Mouse (Mus musculus) frontal cortex, postnatal 14 days (tissue): ENCODE results near the gene Slc30a1.

Source experiments
- DNase-seq, 2 experiments: peaks; one replicate each; pipeline ENCODE4 v3.0.0; 2022; ENCODE audit warnings: low spot score in 2 of 2

Gene Slc30a1

DNA sequence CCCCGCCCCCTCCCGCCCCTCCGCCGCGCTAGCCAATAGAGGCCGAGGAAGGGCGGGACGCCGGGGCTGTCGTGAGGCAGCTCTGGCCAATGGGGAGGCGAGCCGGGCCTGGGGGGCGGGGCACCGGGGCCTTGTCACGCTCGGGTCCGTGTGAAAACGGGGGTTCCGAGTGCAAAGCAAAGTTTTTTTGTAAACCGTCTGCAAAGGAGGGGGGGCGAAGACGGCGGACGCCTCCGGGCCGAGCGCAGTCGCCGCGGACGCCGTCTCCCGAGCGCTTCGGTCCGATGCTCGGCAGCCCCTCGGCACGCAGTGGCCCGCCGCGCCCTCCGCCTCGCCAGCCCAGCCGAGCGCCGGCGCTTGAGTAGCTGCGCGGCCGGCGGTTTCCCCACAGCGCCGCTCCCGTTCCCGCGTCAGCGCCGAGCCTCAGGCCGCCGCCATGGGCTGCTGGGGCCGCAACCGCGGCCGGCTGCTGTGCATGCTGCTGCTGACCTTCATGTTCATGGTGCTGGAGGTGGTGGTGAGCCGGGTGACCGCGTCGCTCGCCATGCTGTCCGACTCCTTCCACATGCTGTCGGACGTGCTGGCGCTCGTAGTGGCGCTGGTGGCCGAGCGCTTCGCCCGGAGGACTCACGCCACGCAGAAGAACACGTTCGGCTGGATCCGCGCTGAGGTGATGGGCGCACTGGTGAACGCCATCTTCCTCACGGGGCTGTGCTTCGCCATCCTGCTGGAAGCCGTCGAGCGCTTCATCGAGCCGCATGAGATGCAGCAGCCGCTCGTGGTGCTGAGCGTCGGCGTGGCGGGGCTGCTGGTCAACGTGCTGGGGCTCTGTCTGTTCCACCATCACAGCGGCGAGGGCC is at the start of gene Slc30a1:
Gene Slc30a1, plus strand, starts transcription at position 197 of the 860 bp plus-strand sequence.
- peak; percentile 97 to 99 for DNase-seq

DNA sequence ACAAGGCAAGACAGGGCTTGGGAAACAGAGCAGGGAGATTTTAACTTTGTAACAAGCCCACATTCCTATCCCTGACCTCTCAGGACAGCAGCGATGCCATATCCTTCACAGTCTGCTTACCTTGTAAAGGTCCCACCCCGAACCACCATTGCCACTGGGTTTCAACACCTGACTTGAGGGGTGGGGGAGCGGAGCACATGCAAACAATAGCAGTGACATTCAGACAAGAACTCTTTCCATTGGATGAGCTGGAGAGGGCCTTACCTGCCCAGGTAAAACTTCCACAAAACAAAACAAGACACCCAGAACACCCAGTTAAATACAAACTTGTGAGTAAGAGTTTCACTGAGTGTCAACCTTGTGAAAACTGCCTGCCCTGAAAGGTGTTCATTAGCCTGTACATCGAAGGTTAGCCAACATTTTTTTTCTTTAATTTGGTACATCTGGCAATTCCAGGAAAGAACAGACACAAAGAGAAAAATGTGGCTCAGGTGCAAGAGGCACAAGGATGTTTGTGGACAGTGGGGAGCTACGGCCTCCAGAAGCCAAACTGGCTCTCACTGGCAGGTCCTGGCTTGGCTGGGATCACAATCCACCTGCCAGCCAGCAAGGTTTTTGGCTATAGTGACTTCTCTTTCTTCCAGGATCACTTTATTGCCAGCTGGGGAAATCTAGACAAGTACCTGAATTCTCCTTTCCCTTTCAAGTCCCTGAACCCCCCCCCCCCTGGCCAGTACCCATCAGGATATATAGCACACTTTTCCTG is 49.5 kb upstream of the Slc30a1 start:
- DNase-seq: no peak

DNA sequence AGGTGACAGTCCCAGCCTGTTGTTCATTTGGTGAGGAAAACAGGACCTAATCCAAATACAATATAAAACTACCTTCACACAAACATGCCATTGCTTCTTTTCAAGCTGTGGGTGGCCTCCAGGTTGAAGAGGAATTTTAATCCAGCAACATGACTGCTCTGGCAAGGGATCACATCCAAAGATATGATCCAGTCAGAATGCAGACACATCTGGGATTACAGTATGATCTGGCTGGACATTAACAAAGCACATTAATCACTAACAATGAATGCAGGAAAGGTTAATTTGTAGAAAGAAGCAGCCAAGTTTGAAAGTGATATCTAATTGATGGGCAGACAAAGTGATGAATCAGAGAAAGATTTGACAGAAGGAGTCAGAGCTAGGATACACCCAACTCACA is 48.4 kb upstream of the Slc30a1 start:
- no peak for DNase-seq

DNA sequence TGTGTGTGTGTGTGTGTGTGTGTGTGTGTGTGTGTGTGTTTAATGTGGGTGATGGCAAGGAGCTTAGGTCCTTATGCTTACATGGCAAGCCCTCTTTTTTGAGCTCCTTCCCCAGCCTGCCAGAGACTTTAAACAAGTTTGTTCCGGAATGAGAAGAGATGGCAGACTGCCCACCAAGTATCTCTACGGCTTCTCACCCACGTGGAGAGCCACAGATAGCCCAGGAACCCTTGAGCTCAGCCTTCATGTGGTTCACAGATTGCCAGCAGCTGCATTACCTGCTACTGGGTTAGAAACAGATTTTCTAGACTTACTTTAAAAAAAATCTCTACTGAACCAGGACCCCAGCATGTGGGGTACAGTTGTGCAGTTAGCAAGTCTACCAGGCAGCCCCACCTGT is 46.7 kb upstream of the Slc30a1 start:
- no peak for DNase-seq

DNA sequence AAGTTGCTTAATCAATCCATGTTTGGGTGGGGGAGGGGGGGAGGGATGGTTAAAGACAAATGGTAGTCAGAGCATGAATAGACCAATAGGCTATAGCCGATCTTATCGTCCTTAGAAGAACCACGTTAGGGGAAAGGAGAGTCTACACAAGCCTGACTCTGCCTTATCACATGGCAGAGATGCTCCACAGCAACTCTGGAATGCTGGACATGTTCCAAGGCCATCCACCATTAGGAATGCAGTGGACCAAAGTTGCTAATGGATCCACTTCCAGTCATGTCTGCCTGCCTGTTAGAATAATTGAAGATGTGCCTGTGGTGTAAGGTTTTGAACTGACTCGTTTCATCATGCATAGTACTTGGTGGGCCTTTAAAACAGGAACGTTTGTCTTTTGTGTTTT is 45.3 kb upstream of the Slc30a1 start:
- no peak for DNase-seq

DNA sequence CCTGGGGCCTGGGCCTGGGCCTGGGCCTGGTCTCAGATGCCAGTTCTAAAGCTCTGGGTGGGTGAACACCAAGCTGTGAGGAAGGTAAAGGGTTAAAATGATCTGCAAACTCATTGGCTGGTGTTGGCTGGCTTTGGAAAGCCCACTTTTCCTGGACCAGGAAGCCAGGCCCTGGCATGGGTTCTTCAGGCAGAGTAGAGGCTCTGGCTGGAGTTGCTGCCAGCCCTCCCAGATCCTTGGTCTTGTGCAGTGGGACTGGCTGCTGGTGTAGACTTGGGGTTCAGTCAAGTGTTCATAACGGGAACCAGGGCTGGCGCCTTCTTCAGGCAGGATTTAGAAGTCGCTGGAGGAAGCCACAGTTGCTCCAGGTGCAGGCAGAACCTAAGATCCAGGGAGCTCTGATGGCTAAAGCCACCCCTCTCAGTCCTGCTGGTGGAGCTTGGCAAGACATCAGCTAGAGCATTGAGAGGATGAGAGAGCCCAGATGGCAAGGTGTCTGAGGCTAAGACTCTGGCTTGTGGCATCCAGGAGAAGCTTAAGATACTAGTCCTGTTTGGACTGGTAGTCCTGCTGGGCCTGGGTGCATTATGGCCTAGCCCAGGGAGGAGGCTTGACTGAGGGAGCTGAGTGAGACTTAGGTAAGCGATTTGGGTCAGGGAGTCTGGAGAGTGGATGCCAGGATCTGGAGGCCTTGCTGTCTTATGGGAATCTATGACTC is 42.6 kb upstream of the Slc30a1 start:
- DNase-seq: no peak

DNA sequence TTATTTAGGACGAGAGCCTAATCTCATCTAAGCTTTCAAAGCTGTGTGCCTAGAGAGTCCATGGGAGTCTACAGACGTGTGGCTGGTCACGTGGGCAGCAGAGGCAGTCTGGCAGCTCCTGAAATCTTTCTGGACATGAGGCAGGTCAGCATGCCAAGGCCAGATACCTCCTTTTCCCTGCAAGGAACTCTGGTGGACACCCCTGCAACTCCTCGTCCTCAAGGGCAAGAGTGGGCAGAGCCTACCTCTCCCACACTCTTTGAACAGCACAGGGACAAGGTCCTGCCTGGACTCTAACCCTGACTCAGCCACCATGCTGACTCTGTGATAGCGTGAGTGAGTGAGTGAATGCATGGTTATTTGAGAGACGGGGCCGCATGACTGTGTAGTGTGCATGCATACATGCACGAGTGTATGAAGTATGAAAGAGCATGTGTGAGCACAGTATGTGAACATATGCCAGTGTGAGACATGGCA is 42.0 kb upstream of the Slc30a1 start:
- DNase-seq: no peak

DNA sequence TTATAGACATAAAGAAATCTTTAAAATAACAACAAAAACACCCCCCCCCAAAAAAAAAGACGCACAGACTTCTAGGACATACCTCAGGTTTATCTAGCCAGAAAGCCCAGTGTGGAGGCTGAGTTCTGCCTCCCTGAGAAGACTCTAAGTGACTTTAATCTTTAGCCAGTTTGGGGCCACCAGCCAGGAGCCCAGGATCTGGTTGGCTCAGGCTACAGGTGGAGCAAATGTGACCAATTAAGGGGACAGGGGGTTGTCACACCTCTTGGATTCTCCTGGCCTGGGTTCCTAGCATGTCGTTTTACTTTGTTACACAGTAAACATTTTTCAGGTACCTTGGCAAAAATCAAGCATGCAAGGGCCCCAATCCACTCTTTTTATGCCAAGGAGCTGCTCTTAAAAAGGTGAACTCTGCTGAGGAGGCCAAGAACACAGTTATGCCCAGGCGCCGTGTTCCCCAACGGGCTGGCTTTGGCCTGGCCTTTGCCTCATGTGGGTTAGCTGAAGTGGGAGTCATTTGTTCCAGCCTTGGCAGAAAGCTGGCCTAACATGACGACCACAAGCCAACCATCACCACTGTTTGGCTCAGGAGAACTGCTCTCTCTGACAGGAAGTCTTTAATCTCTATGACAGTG is 34.4 kb upstream of the Slc30a1 start:
- DNase-seq: no peak

DNA sequence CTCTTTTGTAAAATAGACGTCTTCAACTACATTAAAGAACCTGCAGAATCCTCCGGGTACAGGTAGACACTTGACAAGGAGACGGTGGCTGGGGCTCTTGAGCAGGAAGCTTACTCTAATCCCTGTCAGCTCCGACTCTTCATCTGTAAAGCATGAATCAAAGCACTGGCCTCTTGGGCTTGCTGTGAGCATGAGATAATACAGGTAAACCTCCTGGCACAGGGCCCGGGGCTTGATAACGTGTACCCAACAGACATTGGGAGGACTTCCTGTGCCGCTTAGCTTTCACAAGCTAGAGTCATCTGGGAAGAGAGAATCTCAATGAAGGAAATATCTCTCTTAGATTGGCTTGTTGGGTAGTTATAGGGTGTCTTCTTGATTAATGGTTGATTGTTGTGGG is 31.6 kb upstream of the Slc30a1 start:
- no peak for DNase-seq

DNA sequence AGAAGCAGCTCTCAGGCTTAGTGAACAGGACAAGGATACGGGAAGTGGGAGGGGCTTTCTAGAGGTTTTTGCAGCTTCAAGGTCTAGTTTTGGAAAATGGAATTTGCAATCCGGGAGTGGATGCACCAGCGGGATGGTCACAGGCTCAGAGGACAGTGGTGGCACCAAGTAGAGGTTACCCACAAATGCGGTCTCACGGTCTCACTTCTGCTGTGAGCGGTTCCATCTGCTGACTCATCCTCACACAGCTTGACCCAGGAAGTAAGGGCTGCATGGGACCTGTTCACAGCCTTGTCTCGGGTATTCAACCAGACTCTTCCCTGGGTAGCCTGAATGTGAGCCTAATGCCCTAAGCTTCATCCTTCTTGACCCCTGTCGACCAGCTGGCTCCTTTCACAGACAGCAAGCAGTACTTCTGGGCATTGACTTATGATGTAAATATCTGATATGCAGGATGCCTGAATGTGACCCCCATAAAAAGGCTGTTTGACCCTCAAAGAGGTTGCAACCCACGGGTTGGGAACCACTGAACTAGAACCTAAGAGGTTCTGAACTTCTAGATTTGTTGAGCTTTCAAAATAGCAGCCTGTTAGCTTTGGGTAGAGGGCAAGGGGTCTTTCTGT is 30.8 kb upstream of the Slc30a1 start:
- no peak for DNase-seq

DNA sequence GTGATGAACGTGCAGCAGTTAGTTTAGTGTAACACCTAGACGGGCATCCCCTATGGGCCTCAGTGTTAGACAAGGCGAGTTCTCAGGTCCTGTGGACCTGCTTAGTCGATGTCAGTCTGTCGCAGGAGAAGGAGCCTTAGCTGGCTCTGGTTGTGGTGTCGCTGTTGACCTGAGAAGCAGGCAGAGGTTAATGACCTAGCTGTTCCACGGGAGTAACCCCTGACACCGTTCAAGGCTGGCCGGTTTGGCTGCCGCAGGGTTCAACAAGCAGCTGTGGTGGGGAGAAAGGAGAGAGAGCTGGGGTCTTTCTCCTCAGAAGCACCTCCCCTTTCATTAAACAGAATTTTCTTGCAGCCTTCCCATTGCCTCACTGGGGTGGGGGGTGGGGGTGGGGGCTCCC is 28.9 kb upstream of the Slc30a1 start:
- no peak for DNase-seq

DNA sequence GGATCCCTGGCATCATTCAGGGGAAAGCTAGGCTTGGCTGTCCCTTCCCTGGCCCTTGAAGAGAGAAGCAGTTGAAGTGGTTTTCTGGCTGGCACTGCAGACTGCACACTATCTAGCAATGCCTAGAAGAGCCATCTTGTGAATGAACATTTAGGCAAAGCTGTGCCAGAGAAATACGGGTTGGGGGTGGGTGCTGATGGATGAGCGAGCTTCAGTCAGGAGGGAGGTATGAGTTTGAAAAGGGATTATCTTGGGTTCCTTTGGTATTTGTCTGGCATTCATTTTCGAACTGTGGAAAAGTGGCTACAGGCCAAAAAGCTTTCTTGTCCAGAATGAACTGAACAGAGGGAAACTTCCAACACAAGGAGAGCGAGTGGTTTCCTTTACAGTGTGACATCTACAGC is 28.0 kb upstream of the Slc30a1 start:
- no peak for DNase-seq

DNA sequence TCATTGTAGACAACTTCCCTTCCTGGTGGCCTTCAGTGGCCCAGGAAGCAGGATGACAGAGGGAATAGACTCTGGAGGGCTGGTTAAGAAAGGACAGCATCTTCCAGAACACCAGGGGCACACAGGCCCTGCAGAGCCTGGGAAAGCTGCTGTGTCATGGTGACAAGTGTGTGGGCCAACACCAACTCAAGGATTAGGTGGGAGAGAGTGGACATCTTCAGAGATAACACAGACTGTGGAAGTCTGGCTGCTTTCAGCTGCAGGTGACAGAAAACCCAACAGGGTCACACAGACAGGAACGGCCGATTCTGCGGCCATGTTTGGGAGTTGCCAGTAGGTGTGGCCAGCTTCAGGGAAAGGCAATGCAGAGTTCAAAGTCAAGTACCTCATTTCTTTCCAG is 26.3 kb upstream of the Slc30a1 start:
- DNase-seq: no peak

DNA sequence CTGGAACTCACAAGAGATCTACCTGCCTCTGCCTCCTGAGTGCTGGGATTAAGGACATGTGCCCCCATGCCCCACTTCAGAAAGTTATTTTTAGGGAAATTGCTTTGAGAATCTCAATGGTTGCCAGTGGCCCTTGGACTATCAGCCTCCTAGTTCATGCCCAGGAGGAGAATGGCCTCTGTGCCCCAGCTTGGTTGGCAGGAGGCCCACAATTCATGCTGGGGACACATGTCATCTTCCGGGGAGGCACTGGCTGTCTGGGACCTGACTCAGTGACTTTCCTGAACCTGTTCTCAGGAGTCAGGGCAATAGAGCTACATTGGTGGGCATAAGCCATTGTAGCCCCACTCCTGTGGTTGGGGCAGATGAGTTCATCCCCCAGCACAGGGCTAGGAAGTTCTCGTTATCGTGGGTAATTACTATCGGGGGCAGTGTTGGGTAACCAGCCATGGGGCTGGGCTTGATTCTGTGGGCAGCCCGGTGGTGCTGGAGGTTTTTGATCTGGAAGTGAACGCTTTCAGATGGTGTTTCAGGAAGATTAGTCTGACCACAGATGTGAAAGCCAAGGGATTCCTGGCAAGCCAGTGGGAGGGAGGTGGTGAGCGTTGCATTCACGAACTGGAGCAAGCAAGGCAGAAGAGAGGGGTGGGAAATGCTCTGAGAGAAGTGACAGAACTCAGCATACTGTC is 25.5 kb upstream of the Slc30a1 start:
- DNase-seq: no peak

DNA sequence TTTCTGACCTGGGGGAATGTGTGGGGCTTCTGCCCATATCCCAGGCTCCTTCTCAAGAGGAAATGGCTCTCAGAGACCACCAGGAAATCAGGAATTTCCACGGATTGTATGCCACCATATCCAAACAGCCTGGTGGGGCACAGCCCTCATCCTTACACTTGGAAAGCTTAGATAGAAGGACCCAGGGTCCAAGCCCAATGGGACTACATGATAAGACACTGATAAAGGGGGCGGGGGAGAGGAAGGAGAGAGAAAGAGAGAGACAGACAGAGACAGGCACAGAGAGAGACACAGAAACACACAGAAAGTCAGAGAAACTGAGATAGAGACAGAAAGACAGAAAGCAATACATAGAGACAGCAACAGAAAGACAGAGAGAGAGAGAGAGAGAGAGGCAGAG is 24.9 kb upstream of the Slc30a1 start:
- no peak for DNase-seq

DNA sequence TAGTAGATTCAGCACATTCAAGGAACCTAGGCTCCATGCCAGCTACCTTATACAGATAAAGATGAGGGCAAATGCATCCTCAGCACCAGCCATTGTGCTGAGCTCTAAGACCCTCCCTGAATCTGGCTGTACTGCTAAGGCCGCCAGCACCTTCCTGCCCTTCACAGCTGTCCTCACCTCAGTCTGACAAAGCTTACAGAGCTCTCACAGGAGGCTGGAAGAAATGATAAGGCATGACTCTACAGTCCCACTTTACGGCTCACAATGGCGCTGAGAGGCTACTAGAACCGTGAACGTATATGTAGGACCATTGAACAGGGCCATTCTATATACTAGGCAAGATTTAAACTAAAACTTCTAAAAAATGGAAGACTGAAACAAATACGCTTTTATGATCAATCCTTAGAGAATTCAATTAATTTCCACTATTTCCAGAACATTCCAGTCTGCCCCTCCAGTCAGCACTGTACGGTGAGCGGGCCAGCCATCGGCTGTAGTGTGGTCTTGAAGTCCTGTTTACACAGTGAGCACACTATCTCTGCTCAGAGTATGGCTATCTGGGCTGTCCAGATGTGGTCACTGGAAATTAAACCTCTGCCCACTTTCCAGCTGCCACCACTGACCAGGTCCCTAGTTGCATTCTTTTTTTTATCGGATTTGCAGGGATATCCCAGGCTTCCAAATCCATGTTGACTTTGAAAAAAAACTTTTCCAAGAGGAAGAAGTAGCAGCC is 23.9 kb upstream of the Slc30a1 start:
- no peak for DNase-seq

DNA sequence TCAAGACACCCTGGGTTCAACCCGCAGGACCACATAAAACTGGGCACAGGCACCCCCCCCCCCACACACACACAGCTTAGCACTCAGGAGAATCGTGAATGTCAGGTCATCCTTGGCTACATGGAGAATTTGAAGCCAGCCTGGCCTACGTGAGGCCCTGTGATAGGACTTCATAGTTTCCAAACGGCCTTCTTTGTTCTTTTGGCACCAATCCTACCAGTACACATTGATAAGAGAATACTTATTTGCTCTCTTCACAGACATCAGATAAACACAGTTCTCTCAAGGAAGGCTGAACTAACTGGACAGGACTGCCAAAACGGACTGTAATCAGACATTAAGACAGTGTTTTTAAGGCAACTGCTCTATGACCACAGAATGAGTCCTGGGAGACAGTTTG is 22.9 kb upstream of the Slc30a1 start:
- DNase-seq: no peak

DNA sequence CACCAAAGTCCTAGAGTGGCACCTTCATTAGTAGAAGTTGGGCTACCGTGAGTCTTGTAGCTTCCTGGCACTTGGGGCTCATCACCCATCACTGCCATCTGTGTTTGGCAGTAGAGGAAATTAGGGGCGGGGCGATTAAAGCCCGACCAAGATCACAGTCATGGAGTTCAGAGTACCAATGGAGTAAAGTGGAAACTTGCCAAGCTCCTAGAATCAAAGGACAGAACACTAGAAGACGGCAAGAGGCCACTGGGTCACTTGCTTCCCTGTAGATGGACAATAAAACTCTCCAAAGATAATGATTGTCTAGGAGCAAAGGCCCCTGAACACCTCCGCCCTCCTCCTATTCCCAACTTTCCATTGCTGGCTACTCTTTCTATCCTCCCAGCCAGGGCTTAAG is 14.7 kb upstream of the Slc30a1 start:
- DNase-seq: no peak

DNA sequence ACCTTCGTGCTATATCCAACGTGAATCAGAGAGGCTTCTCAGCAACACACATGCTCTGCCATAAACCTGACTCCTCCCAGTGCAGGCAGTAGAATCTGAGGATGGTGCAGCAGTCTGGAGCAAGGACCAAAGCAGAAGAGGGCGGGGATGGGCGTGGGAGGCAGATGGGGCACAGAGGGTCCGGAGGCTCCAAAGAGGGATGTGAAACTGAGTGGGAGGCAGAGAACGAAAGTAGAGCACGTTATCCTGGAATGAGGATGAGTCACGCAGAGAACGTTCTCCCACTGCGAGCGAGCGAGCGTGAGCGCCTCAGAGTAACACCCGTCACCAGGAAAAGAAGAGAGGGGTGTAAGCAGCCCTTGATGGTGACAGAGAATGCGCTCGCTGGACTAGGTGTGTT is 12.2 kb upstream of the Slc30a1 start:
- DNase-seq: peak; percentile 51 to 75

DNA sequence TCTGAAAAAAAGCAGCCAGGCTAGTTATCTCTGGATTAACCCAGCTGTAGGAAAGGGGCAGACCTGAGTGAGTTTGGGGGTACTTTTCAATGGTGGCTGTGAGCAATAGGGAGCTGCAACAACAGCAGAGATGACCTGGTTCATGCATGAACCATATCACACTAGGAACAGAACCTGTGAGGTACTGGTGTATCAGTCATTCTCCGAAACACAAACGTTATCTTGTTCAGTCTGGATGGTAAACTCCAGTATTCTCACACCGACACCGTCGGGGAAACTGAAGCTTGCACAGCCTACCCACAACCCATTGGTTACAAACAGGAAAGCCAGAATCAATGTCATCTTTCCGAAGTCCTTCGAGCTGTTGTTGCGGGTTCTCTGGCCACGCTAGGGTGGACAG is 11.7 kb upstream of the Slc30a1 start:
- DNase-seq: no peak
